Mouse (Mus musculus) c-Kit-negative CD71-positive TER-119-positive erythroid progenitor cells, embryonic 14.5 days (primary cell): ENCODE results near the gene Rabggta.

ENCODE experiments used
- DNase-seq: peaks from one replicate; pipeline ENCODE4 v3.0.0-alpha.2; 2013; ENCODE audit warnings: low read depth, low spot score

Gene Rabggta

GRCm38 (mm10) chr14:55733889-55734288 lies 11.8 kb upstream of the Rabggta start:
- no peak for DNase-seq

GRCm38 (mm10) chr14:55730531-55731032 lies 8.5 kb upstream of the Rabggta start:
- DNase-seq, result no peak

GRCm38 (mm10) chr14:55730116-55730515 lies 8.1 kb upstream of the Rabggta start:
- DNase-seq, result no peak

GRCm38 (mm10) chr14:55727889-55728685 lies 6.0 kb upstream of the Rabggta start:
- DNase-seq, result no peak

- no peak for DNase-seq
Measured at GRCm38 (mm10) chr14:55726261-55726660, 4.2 kb upstream of the Rabggta start.

- no peak for DNase-seq
Measured at GRCm38 (mm10) chr14:55724411-55724871, 2.4 kb upstream of the Rabggta start.

- no peak for DNase-seq
Measured at GRCm38 (mm10) chr14:55723433-55723832, 1.4 kb upstream of the Rabggta start.

GRCm38 (mm10) chr14:55722438-55722945 lies 429 bp upstream of the Rabggta start:
- no peak for DNase-seq

GRCm38 (mm10) chr14:55721076-55721475 lies 987 bp downstream of the Rabggta start:
- DNase-seq, result no peak

GRCm38 (mm10) chr14:55720666-55721065 lies 1.4 kb downstream of the Rabggta start:
- no peak for DNase-seq

- no peak for DNase-seq
Measured at GRCm38 (mm10) chr14:55719737-55720136, 2.3 kb downstream of the Rabggta start.

GRCm38 (mm10) chr14:55716884-55717283 lies 5.2 kb downstream of the Rabggta start:
- DNase-seq, result no peak

GRCm38 (mm10) chr14:55716271-55716670 lies 5.8 kb downstream of the Rabggta start:
- no peak for DNase-seq

- DNase-seq, result no peak
Measured at GRCm38 (mm10) chr14:55714893-55715292, 7.2 kb downstream of the Rabggta start.

- DNase-seq, result no peak
Measured at GRCm38 (mm10) chr14:55713729-55714122, 8.3 kb downstream of the Rabggta start, which contains the start of gene Tgm1. Gene Tgm1 (minus strand): TSS chr14:55713926.

- DNase-seq, result no peak
Measured at GRCm38 (mm10) chr14:55713007-55713728, 8.9 kb downstream of the Rabggta start.

GRCm38 (mm10) chr14:55711786-55712185 lies 10.3 kb downstream of the Rabggta start:
- no peak for DNase-seq

GRCm38 (mm10) chr14:55709509-55709908 lies 12.6 kb downstream of the Rabggta start:
- DNase-seq, result no peak

GRCm38 (mm10) chr14:55707397-55707796 lies 14.7 kb downstream of the Rabggta start:
- no peak for DNase-seq

- no peak for DNase-seq
Measured at GRCm38 (mm10) chr14:55706051-55706600, 15.9 kb downstream of the Rabggta start.

- DNase-seq, result no peak
Measured at GRCm38 (mm10) chr14:55702761-55703160, 19.3 kb downstream of the Rabggta start.

- no peak for DNase-seq
Measured at GRCm38 (mm10) chr14:55701131-55701530, 20.9 kb downstream of the Rabggta start.
